Mouse (Mus musculus) frontal cortex, adult (tissue): ENCODE results near the gene Zfp219.

Source experiments
- ATAC-seq: cut with Nextera tagmentation; 2 replicates; pipeline ENCODE4 v1.9.2; 2017; ENCODE audit warnings: mild to moderate bottlenecking, moderate library complexity, mixed read lengths; ENCODE audit not compliant: low TSS enrichment

Gene Zfp219

GRCm38 (mm10) chr14:52018248-52019050 lies 2.1 kb downstream of the Zfp219 start:
- no peak for ATAC-seq

GRCm38 (mm10) chr14:52017662-52018061 lies 2.9 kb downstream of the Zfp219 start:
- ATAC-seq: no peak

GRCm38 (mm10) chr14:52016625-52017405 lies 3.7 kb downstream of the Zfp219 start:
- no peak for ATAC-seq

- no peak for ATAC-seq
Observed at GRCm38 (mm10) chr14:52015445-52016100, 5.0 kb downstream of the Zfp219 start, which contains the start of gene Tmem253. Gene Tmem253 (plus strand): TSS chr14:52015658.

GRCm38 (mm10) chr14:52014761-52015311 lies 5.7 kb downstream of the Zfp219 start:
- no peak for ATAC-seq

GRCm38 (mm10) chr14:52014271-52014760 lies 6.2 kb downstream of the Zfp219 start:
- no peak for ATAC-seq

GRCm38 (mm10) chr14:52013771-52014219 lies 6.7 kb downstream of the Zfp219 start:
- ATAC-seq: no peak

GRCm38 (mm10) chr14:52013021-52013610 lies 7.4 kb downstream of the Zfp219 start:
- no peak for ATAC-seq

- no peak for ATAC-seq
Observed at GRCm38 (mm10) chr14:52012553-52012952, 8.0 kb downstream of the Zfp219 start.

- peak; percentile 31; the same call in 1 of the 2 replicates for ATAC-seq
Observed at GRCm38 (mm10) chr14:52012085-52012484, 8.4 kb downstream of the Zfp219 start.

- ATAC-seq: no peak
Observed at GRCm38 (mm10) chr14:52011683-52012082, 8.8 kb downstream of the Zfp219 start.

- no peak for ATAC-seq
Observed at GRCm38 (mm10) chr14:52010446-52011111, 10.0 kb downstream of the Zfp219 start.

GRCm38 (mm10) chr14:52009841-52010240 lies 10.7 kb downstream of the Zfp219 start:
- ATAC-seq: no peak

- ATAC-seq: no peak
Observed at GRCm38 (mm10) chr14:52009361-52009760, 11.2 kb downstream of the Zfp219 start.

- peak; percentile 51 for ATAC-seq
Observed at GRCm38 (mm10) chr14:52008321-52009203, 12.0 kb downstream of the Zfp219 start.

GRCm38 (mm10) chr14:52006771-52007170 lies 13.8 kb downstream of the Zfp219 start:
- ATAC-seq: no peak

- ATAC-seq: no peak
Observed at GRCm38 (mm10) chr14:52006241-52006640, 14.3 kb downstream of the Zfp219 start.

GRCm38 (mm10) chr14:52005616-52006015 lies 14.9 kb downstream of the Zfp219 start:
- ATAC-seq: no peak

GRCm38 (mm10) chr14:52005141-52005540 lies 15.4 kb downstream of the Zfp219 start:
- no peak for ATAC-seq
